Comparison of ENCODE assay signal across 9 mouse cellular contexts in the genomic region with DNA sequence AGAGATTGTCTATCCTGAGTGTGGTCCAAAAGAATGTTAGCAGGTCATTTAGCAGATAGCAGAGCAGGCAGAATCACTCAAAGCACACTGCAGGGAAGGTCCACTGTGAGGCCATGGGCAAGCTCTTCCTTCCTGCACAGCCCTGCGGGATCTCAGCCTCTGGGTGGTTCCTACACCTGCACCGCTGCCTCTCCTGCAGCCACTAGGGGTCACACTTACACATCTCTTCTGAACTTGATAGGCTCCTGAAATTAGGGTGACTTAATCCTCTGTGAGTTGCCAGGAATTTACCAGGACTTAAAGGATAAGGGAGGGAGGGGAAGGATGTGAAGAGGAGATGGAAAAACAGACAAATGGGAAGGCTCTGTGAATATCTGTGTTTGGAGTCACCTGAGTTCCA.
DNase-seq lines count a peak whose midpoint lies in the region; ATAC-seq and TF ChIP-seq lines count a peak whose summit lies in the region.
"Had no signal": no experiment of that assay in that cellular context is flagged by ENCODE, and none has a peak within 500 bp of the region (broad histone marks: within the 10 kb centered on the region; RNA-seq: fewer than 3 reads in every experiment).

No protein-coding gene starts in this region.

- H3K4me2 ChIP-seq in forebrain, postnatal 0 days (ENCODE audit: low read depth), result no peak overlapping the region
- H3K4me2 ChIP-seq in intestine, postnatal 0 days (replicated peaks; ENCODE audit: low read depth), result no peak overlapping the region
- H3K4me2 ChIP-seq: limb, embryonic 15.5 days had no signal

- no peak overlapping the region for H3K9ac ChIP-seq in forebrain, postnatal 0 days
- H3K9ac ChIP-seq in intestine, postnatal 0 days (ENCODE audit: low read depth, low read length), result no peak overlapping the region
- H3K9ac ChIP-seq: limb, embryonic 15.5 days had no signal

- no peaks in the 10 kb centered on the region for H3K27me3 ChIP-seq in forebrain, postnatal 0 days (ENCODE audit: insufficient read depth, low read length)
- H3K27me3 ChIP-seq in intestine, postnatal 0 days (replicated peaks; ENCODE audit: control insufficient read depth, insufficient read depth, low read length), result no peaks in the 10 kb centered on the region
- no peaks in the 10 kb centered on the region for H3K27me3 ChIP-seq in midbrain, embryonic 10.5 days (ENCODE audit: low read depth, poor library complexity, severe bottlenecking)
- H3K27me3 ChIP-seq: limb, embryonic 15.5 days had no signal

- H3K4me3 ChIP-seq in forebrain, postnatal 0 days (ENCODE audit: low read depth, low read length), result no peak overlapping the region
- H3K4me3 ChIP-seq in intestine, postnatal 0 days (ENCODE audit: low read depth, low read length), result no peak overlapping the region
- no peak overlapping the region for H3K4me3 ChIP-seq in midbrain, embryonic 10.5 days
- H3K4me3 ChIP-seq: limb, embryonic 15.5 days had no signal

- peak; percentile 84 for TF ChIP-seq CTCF in forebrain, postnatal 0 days (IDR thresholded peaks at IDR 0.05; ENCODE audit: low read depth)
- peak; percentile 81 for TF ChIP-seq CTCF in intestine, postnatal 0 days (IDR thresholded peaks at IDR 0.05; ENCODE audit: low read depth)

- H3K27ac ChIP-seq in forebrain, postnatal 0 days (ENCODE audit: low read depth, low read length), result no peak overlapping the region
- no peak overlapping the region for H3K27ac ChIP-seq in intestine, postnatal 0 days (ENCODE audit: low read depth, low read length)
- H3K27ac ChIP-seq in midbrain, embryonic 10.5 days (replicated peaks), result 0 out of 2 replicates have a peak overlapping the region, but pooled peaks have one; percentile 73
- H3K27ac ChIP-seq: limb, embryonic 15.5 days had no signal

- 0 out of 2 replicates have a peak, but pooled peaks cover 4% of the 10 kb centered on the region for H3K4me1 ChIP-seq in forebrain, postnatal 0 days (ENCODE audit: insufficient read depth)
- H3K4me1 ChIP-seq in intestine, postnatal 0 days (replicated peaks; ENCODE audit: control insufficient read depth, insufficient read depth, low read length), result no peaks in the 10 kb centered on the region
- H3K4me1 ChIP-seq in midbrain, embryonic 10.5 days, result peaks cover 32% of the 10 kb centered on the region
- H3K4me1 ChIP-seq: limb, embryonic 15.5 days had no signal

- no peaks in the 10 kb centered on the region for H3K36me3 ChIP-seq in forebrain, postnatal 0 days (ENCODE audit: insufficient read depth)
- no peaks in the 10 kb centered on the region for H3K36me3 ChIP-seq in intestine, postnatal 0 days (ENCODE audit: control insufficient read depth, insufficient read depth)
- H3K36me3 ChIP-seq in midbrain, embryonic 10.5 days, result no peaks in the 10 kb centered on the region
- H3K36me3 ChIP-seq: limb, embryonic 15.5 days had no signal

- H3K9me3 ChIP-seq in forebrain, postnatal 0 days (ENCODE audit: low read length), result no peaks in the 10 kb centered on the region
- H3K9me3 ChIP-seq in intestine, postnatal 0 days (ENCODE audit: control insufficient read depth), result no peaks in the 10 kb centered on the region
- peaks cover 1% of the 10 kb centered on the region; the same call in 1 of the 2 replicates for H3K9me3 ChIP-seq in midbrain, embryonic 10.5 days (replicated peaks)
- H3K9me3 ChIP-seq: limb, embryonic 15.5 days had no signal

- peak; percentile 37 for DNase-seq in cerebellum, adult 11 months
- DNase-seq in cerebellum, adult 18-20 months, result peak; percentile 55 to 62
- peak; percentile 71 for DNase-seq in forebrain, postnatal 0 days
- peak; percentile 48 to 57 for DNase-seq in left cerebral cortex, adult 8-10 months (ENCODE audit: low spot score in 2 of 2)
- DNase-seq in midbrain, embryonic 10.5 days (ENCODE audit: low spot score), result peak; percentile 68
- DNase-seq in right cerebral cortex, postnatal 25 days, result peak; percentile 51

- 7% methylated on average over 2 of the region's 2 CpGs for WGBS in forebrain, postnatal 0 days
- 4% methylated on average over 2 of the region's 2 CpGs for WGBS in intestine, postnatal 0 days
- 6% methylated on average over 2 of the region's 2 CpGs for WGBS in midbrain, embryonic 10.5 days

- no peak for ATAC-seq in cerebellum, adult (ENCODE audit: insufficient number of reproducible peaks, low FRiP score, low TSS enrichment)
- ATAC-seq in forebrain, postnatal 0 days, result peak; percentile 79; the same call in 1 of the 2 replicates
- ATAC-seq in intestine, postnatal 0 days, result no peak
